Mouse (Mus musculus) liver, embryonic 11.5 days (tissue): ENCODE data around the gene Dek. TPM values are rescaled to one million over a fixed set of nuclear protein-coding genes. Genes with fewer than 3 reads are reported as not detected.

Experiments
- ATAC-seq: fragments of 200-750 bp; cut with Nextera tagmentation; replicated peaks from 2 replicates; pipeline ENCODE4 v1.8.0; 2017; ENCODE audit warnings: moderate number of reproducible peaks, mild to moderate bottlenecking, moderate TSS enrichment, moderate library complexity; ENCODE audit not compliant: low FRiP score
- DNase-seq: peaks from one replicate; pipeline ENCODE4 v3.0.0-alpha.2; 2017; ENCODE audit warnings: low spot score
- H3K27ac ChIP-seq: fragments of 300-500 bp; sonication (generic); 2 replicates; pipeline ENCODE4 v1.5.1; 2014; ENCODE audit warnings: mild to moderate bottlenecking, low read depth, low read length, control low read depth
- H3K27me3 ChIP-seq: fragments of 300-500 bp; sonication (generic); replicated peaks from 2 replicates; pipeline ENCODE4 v1.6.1; 2014; ENCODE audit warnings: low read length, mixed read lengths; ENCODE audit not compliant: control insufficient read depth, insufficient read depth
- H3K36me3 ChIP-seq: fragments of 300-500 bp; sonication (generic); 2 replicates; pipeline ENCODE4 v1.6.1; 2014; ENCODE audit warnings: mild to moderate bottlenecking, low read length, moderate library complexity, mixed read lengths; ENCODE audit not compliant: control insufficient read depth, insufficient read depth
- H3K4me1 ChIP-seq: fragments of 300-500 bp; sonication (generic); replicated peaks from 2 replicates; pipeline ENCODE4 v1.6.1; 2014; ENCODE audit warnings: low read length, mixed read lengths; ENCODE audit not compliant: control insufficient read depth, insufficient read depth
- H3K4me2 ChIP-seq: fragments of 300-500 bp; sonication (generic); 2 replicates; pipeline ENCODE4 v1.6.1; 2014; ENCODE audit warnings: mild to moderate bottlenecking, control low read depth, moderate library complexity
- H3K4me3 ChIP-seq: fragments of 300-500 bp; sonication (generic); 2 replicates; pipeline ENCODE4 v1.5.1; 2014; ENCODE audit warnings: low read depth, low read length, control low read depth
- H3K9ac ChIP-seq: fragments of 300-500 bp; sonication (generic); 2 replicates; pipeline ENCODE4 v1.6.1; 2014; ENCODE audit warnings: low read depth, low read length, control low read depth
- H3K9me3 ChIP-seq: fragments of 300-500 bp; sonication (generic); 2 replicates; pipeline ENCODE4 v1.6.1; 2016; ENCODE audit warnings: low read length, inconsistent platforms, mixed read lengths; ENCODE audit not compliant: control insufficient read depth
- WGBS: fragments of 180-500 bp; shearing (Covaris S2); extraction: QIAGEN DNeasy Blood & Tissue Kit; methylation state at CpG from one replicate; pipeline ENCODE4 v1.1.7; 2014; 5-methylcytosine and 5-hydroxymethylcytosine counted together
- polyA plus RNA-seq: library from polyadenylated mRNA; unstranded; fragments of >200 nt; fragmentation: Nextera tagmentation; extraction: Ambion mirVana; gene quantifications from 2 replicates; pipeline ENCODE4 v1.2.1, GENCODE M21; 2014

The Dek gene
- polyA plus RNA-seq, 1 experiment from 2014 or later = 391 TPM

DNA sequence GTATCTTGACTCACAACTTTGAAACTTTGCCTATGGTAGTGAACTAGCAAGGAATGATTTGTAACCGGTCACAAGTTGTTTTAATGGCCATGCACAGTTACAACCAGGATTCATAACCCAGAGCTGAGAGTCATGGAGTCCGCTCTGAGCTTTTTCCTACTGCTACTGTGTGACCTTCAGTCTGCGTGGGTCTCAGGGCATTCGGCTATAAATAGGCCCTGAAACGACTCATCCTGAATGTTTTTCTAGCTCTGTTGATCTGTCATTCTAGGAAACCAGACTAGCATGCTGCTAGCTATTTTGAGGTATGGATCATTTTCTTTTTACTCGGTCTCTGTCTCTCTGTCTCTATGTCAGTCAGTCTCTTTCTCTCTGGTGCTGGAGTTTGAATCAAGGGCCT, 36.8 kb upstream of the Dek start:
- no peak for DNase-seq
- Histone ChIP-seq H3K9ac (no peak overlapping the region), H3K4me2 (no peak overlapping the region), H3K4me1 (no peaks in the 10 kb centered on the region), H3K27me3 (no peaks in the 10 kb centered on the region), H3K4me3 (no peak overlapping the region), H3K36me3 (no peaks in the 10 kb centered on the region), H3K27ac (no peak overlapping the region), H3K9me3 (no peaks in the 10 kb centered on the region)
- no peak for ATAC-seq
- WGBS = 70% methylated on average over 6 of the region's 6 CpGs

DNA sequence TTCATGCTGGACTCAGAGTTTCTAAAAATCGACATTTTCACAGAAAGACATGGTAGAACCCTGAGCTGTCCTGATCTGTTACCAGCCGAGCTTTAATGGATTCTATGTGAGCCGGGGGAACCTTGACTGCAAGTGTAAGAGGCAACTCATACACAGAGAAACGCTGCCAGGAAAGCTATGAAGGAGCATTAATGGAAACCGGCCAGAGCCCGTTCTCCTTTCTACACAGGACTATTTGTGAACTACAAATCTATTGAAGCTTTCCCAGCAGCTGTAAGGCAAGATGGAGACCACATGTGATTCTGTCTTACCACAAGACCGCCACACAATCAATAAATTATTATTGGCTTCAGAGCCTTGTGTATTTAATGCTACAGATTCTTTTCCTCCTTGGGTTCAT, 29.7 kb upstream of the Dek start:
- Histone ChIP-seq H3K4me3 (no peak overlapping the region), H3K9ac (no peak overlapping the region), H3K27me3 (no peaks in the 10 kb centered on the region), H3K27ac (no peak overlapping the region), H3K4me2 (no peak overlapping the region), H3K9me3 (no peaks in the 10 kb centered on the region), H3K36me3 (no peaks in the 10 kb centered on the region), H3K4me1 (no peaks in the 10 kb centered on the region)
- no peak for ATAC-seq
- DNase-seq = no peak
- 81% methylated on average over 7 of the region's 7 CpGs for WGBS

DNA sequence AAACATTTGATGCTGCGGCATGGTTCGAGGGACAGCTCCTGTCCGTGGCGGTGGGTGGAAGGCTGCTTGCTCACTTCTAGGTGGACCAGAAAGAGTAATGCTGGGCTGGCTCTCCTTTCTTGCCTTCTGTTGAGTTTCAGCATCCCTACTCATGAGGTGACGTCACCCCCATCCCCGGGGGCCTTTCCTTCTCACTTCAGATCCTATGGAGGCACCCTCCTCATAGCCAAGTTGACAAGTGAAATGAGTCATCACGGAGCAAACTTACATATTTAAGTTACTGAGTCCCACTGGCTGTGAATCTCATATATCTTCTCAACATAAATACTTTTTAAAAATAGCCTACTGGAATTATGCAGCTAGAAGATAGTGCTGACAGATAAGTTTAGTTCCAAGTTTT, 28.8 kb upstream of the Dek start:
- Histone ChIP-seq H3K27ac (no peak overlapping the region), H3K4me1 (no peaks in the 10 kb centered on the region), H3K9me3 (no peaks in the 10 kb centered on the region), H3K36me3 (no peaks in the 10 kb centered on the region), H3K4me3 (no peak overlapping the region), H3K4me2 (no peak overlapping the region), H3K27me3 (no peaks in the 10 kb centered on the region), H3K9ac (no peak overlapping the region)
- DNase-seq (no peak), ATAC-seq (no peak)
- WGBS = 83% methylated on average over 7 of the region's 7 CpGs

DNA sequence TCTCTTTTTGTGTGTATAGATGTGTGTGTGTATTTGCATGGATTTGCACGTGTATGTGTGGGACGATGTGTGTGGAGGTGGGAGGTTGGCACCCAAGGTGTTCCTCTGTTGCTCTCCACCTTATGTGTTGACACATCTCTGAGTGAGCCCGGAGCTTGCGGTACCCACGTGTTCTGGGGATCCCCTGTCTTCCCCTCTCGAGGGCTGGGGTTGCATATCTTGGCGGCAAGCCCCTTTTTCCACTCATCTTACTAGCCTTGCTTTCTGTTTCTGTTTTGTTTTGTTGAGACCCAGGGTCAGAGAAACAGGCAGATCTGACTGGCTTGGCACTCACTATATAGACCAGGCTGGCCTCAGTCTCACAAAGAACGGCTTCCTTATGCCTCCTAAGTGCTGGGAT, 27.1 kb upstream of the Dek start:
- Histone ChIP-seq H3K27me3 (no peaks in the 10 kb centered on the region), H3K4me1 (no peaks in the 10 kb centered on the region), H3K9me3 (no peaks in the 10 kb centered on the region), H3K27ac (no peak overlapping the region), H3K9ac (no peak overlapping the region), H3K4me3 (no peak overlapping the region), H3K36me3 (no peaks in the 10 kb centered on the region), H3K4me2 (no peak overlapping the region)
- DNase-seq = no peak
- no peak for ATAC-seq
- 80% methylated on average over 8 of the region's 8 CpGs for WGBS

DNA sequence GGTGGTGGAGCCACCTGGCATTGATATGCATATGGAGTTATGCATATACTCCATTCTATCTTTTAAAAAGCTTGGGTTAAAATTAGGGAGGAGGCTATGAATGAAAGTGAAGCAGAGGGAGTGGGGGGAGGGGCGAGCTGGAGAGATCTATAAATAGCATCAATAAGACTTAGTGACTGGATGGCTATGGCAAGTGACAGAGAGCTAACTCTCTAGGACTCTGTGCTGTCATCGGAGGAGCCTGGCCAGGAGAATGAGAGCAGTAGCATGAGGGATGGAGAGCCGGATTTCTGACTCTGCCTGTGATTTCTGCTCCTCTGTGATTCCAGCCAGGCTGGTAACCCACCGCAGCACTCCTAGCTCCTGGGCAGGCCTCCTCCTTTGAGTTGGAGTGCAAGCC, 23.1 kb upstream of the Dek start:
- DNase-seq (no peak), ATAC-seq (no peak)
- Histone ChIP-seq H3K4me3 (no peak overlapping the region), H3K27me3 (no peaks in the 10 kb centered on the region), H3K9ac (no peak overlapping the region), H3K36me3 (no peaks in the 10 kb centered on the region), H3K4me1 (no peaks in the 10 kb centered on the region), H3K9me3 (no peaks in the 10 kb centered on the region), H3K4me2 (no peak overlapping the region), H3K27ac (no peak overlapping the region)
- 63% methylated on average over 4 of the region's 4 CpGs for WGBS

- no peaks in the 10 kb centered on the region for H3K9me3 ChIP-seq
- no peak overlapping the region for H3K4me2 ChIP-seq
- no peaks in the 10 kb centered on the region for H3K4me1 ChIP-seq
- no peaks in the 10 kb centered on the region for H3K36me3 ChIP-seq
- no peak overlapping the region for H3K27ac ChIP-seq
- H3K4me3 ChIP-seq = no peak overlapping the region
- peaks cover 30% of the 10 kb centered on the region for H3K27me3 ChIP-seq
- WGBS = 79% methylated on average over 5 of the region's 5 CpGs
- ATAC-seq = no peak
- DNase-seq = no peak
- no peak overlapping the region for H3K9ac ChIP-seq
Measured at GRCm38 (mm10) chr13:47125595-47125994, 19.6 kb upstream of the Dek start.

DNA sequence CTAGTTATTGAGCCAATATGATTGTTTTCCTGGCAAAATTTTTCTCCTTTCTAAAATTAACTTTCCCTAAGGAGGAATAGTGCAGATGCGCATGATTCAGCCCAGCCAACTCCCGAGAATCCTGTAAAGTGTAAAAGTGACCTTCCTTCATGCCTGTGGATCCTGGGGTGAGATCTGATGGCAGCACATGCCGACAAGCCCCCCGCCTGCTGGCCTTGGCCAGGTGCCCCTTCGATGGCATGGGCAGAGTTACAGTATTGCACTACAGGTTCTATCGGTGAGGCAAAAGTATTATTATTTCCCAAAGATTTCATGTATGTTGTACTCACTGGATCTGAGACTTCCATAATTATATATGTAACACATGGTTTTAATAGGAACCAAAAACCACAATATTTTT, 19.0 kb upstream of the Dek start:
- H3K27me3 ChIP-seq = peaks cover 32% of the 10 kb centered on the region
- no peak overlapping the region for H3K4me2 ChIP-seq
- no peaks in the 10 kb centered on the region for H3K9me3 ChIP-seq
- DNase-seq = no peak
- no peaks in the 10 kb centered on the region for H3K4me1 ChIP-seq
- ATAC-seq = no peak
- no peak overlapping the region for H3K27ac ChIP-seq
- H3K36me3 ChIP-seq = no peaks in the 10 kb centered on the region
- no peak overlapping the region for H3K4me3 ChIP-seq
- no peak overlapping the region for H3K9ac ChIP-seq
- 87% methylated on average over 6 of the region's 6 CpGs for WGBS

DNA sequence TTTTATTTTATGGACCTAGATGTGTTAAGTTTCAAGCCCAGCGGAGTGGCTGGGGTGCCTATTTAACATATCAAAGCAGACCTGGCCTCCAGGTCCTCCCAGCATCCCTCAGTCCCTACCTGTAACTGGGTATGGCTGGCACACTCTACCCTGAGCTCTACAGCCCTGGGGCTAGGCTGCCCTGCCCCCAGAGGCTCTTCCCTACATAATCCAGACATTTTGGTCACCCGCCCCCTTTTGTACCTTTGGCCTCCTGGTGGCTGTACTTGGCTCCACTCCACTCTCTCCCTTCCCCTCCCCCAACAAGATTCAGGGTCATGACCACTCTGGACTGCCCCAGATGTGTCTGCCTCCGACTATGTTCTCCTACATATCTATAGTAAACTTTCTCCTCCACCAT, 18.4 kb upstream of the Dek start:
- no peak for DNase-seq
- no peak overlapping the region for H3K4me2 ChIP-seq
- no peaks in the 10 kb centered on the region for H3K4me1 ChIP-seq
- H3K27me3 ChIP-seq = peaks cover 34% of the 10 kb centered on the region
- H3K27ac ChIP-seq = no peak overlapping the region
- no peak overlapping the region for H3K4me3 ChIP-seq
- H3K9me3 ChIP-seq = no peaks in the 10 kb centered on the region
- 49% methylated on average over 3 of the region's 3 CpGs for WGBS
- H3K9ac ChIP-seq = no peak overlapping the region
- peak; percentile 31; the same call in 1 of the 2 replicates for ATAC-seq
- no peaks in the 10 kb centered on the region for H3K36me3 ChIP-seq

DNA sequence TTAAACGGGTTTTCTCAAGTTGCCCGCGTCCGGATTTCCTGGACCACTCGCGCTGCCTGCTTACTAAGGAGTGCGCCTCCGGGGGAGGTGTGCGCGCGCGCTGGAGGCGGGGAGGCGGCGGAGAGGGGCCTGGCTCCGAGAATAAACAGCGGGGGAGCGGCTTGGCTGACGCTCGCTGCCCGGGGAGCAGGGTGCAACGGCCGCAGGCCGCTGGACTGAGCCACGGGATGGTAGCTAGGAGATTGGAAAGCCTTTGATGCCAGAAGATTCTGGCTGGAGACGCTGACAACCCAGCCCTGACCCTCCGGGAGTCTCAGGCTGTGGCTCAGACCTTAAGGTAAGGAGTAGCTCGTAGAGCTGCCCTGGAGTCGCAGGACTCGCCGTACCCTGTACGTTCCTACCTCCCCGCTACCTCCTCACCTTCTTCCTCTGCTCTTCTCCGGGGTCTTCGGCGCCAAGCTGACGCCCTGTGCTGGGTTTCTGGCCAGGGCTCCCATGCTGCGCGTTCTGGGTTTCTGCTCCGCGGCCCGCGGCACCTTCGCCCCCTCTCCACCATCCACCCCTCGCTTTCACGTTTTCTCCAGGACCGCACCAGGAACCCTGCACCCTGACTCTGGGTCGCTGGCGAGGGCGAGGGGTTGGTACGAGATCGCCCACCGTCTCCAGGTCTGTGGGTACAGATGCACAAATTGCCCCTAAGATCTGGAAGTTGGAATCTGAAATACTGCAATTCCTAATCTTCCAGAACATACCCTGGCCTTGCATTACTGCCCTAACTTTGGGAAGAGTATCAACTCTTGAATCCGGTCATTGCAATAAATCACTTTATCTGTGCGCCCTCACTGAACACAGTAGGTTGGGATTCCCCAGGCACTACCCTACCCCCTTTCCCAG, 16.8 kb upstream of the Dek start, which contains the start of gene Rnf144b:
Gene Rnf144b, plus strand, starts transcription at position 120 of the 894 bp plus-strand sequence.
- Histone ChIP-seq H3K4me2 (peak within 1 kb of the TSS; percentile 86), H3K4me3 (peak within 1 kb of the TSS; percentile 52), H3K9ac (peak within 1 kb of the TSS; percentile 53), H3K27ac (no peak within 1 kb of the TSS), H3K27me3 (peaks cover 34% of the 10 kb centered on the region), H3K9me3 (no peaks in the 10 kb centered on the region), H3K36me3 (no peaks in the 10 kb centered on the region), H3K4me1 (no peaks in the 10 kb centered on the region)
- DNase-seq = peak; percentile 53
- 0 out of 2 replicates have a peak, but pooled peaks have one; percentile 12 for ATAC-seq
- WGBS = 3% methylated on average over 55 of the region's 55 CpGs
